Mouse (Mus musculus): ENCODE measurements around the gene Gab3. TPM values are rescaled to one million over a fixed set of nuclear protein-coding genes. Genes with fewer than 3 reads are reported as not detected.

The Gab3 gene
- polyA plus RNA-seq (2012; rRNA removed), result 0.87 and 1.1 TPM in 2 replicates

GRCm38 (mm10) chrX:75084774-75085508, at the start of gene Gab3:
Gab3 (minus strand) TSS chrX:75085458.

GRCm38 (mm10) chrX:75130467-75131160, 45.4 kb upstream of the Gab3 start, which contains the start of gene Mpp1:
Mpp1 (minus strand) TSS chrX:75131016.

GRCm38 (mm10) chrX:75095369-75096162, 10.3 kb upstream of the Gab3 start, which contains the start of gene Dkc1:
Dkc1 (plus strand) TSS chrX:75095854.

Other genes starting within 250 kb of the Gab3 start
- gene Gm5936, start 248.3 kb downstream of the Gab3 start, polyA plus RNA-seq (2012; rRNA removed), result not detected in 2 replicates
- 11.7 and 13.4 TPM in 2 replicates for gene Dkc1, start 10.4 kb upstream of the Gab3 start, polyA plus RNA-seq (2012; rRNA removed)
- 25.2 and 53.8 TPM in 2 replicates for gene Mpp1, start 45.6 kb upstream of the Gab3 start, polyA plus RNA-seq (2012; rRNA removed)
- gene Smim9, start 78.3 kb upstream of the Gab3 start, polyA plus RNA-seq (2012; rRNA removed), result not detected in 2 replicates

Data from ovary, adult 2 months (tissue).